Mouse (Mus musculus): ENCODE results near the gene Celsr2.

Celsr2 gene

DNA sequence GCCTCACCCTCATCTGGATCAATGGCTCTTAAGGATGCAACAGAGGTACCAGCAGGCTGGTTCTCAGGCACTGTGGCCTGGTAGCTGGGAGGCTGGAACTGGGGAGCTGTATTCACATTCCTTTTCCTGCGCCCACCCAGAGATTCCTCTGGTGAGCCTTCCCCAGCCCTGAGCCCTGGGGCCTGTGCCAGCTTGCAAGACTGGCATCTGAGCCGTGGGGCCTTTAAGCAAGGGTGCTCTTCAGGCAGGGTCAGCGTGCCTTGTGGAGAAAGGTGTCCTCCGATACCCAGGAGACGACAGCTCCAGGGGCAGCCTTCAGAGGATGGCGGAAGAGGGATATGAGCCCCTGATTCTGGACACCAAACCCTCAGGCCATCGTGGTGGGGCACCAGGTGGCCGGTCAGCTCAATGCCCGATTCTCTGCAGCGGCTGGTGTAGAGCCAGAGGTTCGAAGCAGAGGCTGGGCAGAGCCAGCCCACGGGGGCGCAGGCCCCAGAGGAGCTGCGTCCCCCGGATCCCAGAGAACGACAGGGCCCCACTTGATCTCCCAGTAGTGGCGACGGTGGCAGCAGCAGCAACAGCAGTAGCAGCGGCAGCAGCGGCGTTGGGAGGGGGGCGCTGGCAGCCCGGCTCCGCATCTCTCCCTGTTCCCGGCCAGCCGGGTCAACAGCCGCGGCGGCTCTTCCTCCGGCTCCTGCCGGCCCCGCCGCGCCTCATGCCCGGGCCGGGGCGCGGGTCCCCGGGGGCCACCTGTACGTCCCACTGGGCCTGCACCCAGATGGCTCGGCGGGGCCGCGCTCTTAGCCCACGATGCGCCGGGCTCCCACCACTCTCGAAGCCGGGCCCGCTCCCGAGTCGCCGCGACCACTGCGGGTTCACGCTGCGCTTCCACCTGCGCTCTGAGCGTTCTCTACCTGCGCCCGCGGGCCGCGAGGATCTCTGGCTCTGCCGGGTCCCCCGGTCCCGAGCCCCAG is at the start of gene Celsr2:
Gene Celsr2 (minus strand): TSS at position 696 of the 974 bp plus-strand sequence.
- no peak for DNase-seq (ENCODE audit: low spot score)

GRCm38 (mm10) chr3:108458866-108459265 is 43.5 kb upstream of the Celsr2 start:
- no peak for DNase-seq (ENCODE audit: low spot score)

- DNase-seq (ENCODE audit: low spot score) = no peak
Observed at GRCm38 (mm10) chr3:108458380-108458779, 43.0 kb upstream of the Celsr2 start.

- DNase-seq (ENCODE audit: low spot score) = no peak
Observed at GRCm38 (mm10) chr3:108454172-108454571, 38.8 kb upstream of the Celsr2 start.

- no peak for DNase-seq (ENCODE audit: low spot score)
Observed at GRCm38 (mm10) chr3:108451969-108452368, 36.6 kb upstream of the Celsr2 start.

DNA sequence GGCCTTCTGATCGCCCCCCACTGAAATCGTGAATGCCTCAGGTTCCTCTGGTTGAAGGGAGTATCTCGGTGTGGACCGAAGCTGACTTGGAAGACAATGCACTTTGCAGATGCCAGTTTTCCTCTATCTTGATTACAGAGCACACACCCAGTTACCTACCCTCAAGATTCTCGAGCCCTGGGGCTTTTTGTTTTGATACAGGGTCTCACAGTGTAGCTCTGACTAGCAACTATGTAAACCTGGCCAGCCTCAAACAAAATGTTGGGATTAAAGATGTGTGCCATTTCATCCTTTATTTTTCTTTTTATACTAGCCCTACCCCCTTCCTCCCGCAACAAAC is 30.0 kb upstream of the Celsr2 start:
- DNase-seq (ENCODE audit: low spot score) = no peak

DNA sequence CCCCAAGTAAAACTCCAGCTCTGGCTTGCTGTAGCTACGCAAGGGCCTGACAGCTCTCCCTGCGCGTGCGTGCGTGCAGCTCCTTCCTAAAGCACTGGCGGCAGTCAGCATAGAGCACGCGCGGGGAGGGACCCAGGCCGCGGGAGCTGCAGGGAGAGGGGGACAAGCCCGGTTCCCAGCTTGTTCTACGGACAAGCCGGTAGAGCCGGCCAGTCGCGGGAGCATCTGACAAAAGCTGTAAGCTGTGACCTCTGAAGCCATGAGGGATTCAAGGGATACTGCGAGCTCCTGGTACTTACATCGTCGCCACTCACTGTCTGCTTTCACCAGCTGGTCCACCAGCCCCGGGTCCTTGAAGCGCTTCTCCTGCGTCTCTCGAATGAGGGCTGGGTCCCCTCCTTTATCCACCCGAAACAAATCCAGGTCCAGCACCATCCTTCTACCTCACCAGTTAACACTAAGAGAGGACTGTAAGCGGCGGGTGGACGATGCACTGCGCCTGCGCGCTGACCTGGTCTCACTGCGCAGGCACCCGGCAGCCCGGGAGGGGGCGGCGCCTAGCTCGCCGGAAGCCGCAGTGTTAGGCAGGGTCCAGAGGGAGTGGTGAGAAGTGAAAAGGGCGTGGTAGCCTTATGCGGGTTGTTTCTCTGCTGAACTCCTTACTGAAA is 29.5 kb upstream of the Celsr2 start, which contains the start of gene Sars:
Gene Sars (minus strand): TSS at position 512 of the 668 bp plus-strand sequence.
- DNase-seq (ENCODE audit: low spot score) = peak; percentile 69

GRCm38 (mm10) chr3:108444029-108444428 is 28.7 kb upstream of the Celsr2 start:
- DNase-seq (ENCODE audit: low spot score) = no peak

GRCm38 (mm10) chr3:108436380-108436714 is 21.0 kb upstream of the Celsr2 start:
- DNase-seq (ENCODE audit: low spot score) = no peak

- no peak for DNase-seq (ENCODE audit: low spot score)
Observed at GRCm38 (mm10) chr3:108435701-108436379, 20.5 kb upstream of the Celsr2 start.

DNA sequence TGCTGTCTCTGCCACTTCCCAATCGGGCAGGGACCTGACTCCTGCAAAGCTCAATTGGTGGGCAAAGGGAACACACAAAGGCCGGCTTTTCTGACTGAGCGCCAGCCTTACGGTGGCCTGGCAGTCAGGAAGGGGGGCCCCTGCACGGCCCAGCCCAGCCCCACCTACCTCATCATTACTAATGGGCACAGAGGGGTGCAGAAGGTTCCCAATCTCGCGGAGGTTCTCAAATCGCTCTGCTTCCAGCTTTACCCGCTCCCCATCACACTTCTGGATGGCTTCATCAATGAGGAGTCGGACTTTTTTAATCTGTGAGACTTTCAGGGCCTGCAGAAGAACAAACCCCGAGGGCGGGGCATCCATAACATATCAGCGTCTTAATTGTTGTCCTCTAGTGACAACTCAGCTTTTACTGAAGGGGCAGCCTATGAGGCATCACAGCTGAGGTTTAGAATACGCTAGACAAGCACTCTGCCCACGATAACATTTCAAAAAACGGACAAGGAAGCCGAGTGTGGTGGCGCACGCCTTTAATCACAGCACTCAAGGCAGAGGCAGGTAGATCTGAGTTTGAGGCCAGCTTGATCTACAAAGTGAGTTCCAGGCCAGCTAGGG is 18.6 kb upstream of the Celsr2 start:
- DNase-seq (ENCODE audit: low spot score) = no peak

GRCm38 (mm10) chr3:108433188-108433880 is 18.0 kb upstream of the Celsr2 start:
- no peak for DNase-seq (ENCODE audit: low spot score)

DNA sequence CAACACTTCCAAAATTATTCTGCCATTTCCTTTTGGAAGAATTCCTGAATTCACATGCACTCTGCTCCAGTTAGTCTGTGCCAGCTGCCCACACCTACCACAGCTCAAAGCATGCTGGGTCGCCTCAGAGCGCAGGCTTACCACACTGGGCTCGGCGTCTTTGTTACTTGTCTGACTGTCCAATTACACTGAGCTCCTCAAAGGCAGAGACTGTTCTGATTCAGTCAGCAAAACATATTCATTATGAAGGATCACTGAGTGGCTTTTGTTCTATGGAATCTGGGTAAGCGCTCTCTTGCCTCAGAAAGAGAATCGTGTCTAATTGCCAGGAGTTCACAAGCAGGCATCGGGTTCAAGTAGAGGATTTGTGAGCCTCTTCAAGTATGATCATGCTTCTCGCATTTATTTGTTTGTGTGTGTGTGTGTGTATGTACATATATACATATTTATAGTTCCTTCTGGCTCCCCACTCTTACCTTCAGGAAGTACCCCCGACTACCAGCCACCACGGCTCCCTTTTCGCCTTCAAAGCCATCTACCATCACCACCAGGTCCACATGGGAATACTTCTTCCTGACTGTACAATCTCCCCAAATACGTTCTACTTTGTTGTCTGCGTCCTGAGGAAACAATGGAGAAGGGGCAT is 17.3 kb upstream of the Celsr2 start:
- no peak for DNase-seq (ENCODE audit: low spot score)

GRCm38 (mm10) chr3:108425624-108426018 is 10.3 kb upstream of the Celsr2 start:
- DNase-seq (ENCODE audit: low spot score) = no peak

DNA sequence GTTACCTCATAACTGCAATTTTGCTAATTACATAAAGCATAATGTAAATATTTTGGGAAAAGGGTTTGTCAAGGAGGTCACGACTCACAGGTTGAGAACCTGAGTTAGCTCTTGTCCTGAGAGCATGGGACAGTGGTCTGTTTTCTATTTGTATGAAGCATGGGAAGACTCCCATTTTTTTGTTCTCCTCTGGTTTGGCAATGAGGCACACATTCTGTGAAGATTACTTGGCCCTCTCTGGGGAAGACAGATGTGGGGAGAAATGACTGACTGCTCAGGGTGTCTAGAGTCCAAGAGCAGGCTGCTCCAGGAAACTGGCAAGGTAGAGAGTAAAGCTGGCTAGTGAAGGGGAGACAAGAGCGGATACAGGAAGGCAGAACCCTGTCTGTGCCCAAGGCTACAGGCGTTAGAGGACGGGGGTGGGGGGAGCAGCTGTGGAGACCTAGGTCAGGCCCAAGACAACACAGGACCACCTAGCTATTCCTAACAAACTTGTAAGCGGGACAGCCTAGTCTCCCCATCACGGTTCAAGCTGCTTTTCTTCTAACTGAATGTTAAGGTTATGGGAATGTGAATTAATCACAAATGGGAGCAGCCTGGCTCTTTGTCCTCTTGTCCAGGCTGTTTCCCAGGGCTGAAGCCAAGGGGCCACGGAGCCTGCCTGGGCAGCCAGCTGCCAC is 9.7 kb upstream of the Celsr2 start:
- no peak for DNase-seq (ENCODE audit: low spot score)

DNA sequence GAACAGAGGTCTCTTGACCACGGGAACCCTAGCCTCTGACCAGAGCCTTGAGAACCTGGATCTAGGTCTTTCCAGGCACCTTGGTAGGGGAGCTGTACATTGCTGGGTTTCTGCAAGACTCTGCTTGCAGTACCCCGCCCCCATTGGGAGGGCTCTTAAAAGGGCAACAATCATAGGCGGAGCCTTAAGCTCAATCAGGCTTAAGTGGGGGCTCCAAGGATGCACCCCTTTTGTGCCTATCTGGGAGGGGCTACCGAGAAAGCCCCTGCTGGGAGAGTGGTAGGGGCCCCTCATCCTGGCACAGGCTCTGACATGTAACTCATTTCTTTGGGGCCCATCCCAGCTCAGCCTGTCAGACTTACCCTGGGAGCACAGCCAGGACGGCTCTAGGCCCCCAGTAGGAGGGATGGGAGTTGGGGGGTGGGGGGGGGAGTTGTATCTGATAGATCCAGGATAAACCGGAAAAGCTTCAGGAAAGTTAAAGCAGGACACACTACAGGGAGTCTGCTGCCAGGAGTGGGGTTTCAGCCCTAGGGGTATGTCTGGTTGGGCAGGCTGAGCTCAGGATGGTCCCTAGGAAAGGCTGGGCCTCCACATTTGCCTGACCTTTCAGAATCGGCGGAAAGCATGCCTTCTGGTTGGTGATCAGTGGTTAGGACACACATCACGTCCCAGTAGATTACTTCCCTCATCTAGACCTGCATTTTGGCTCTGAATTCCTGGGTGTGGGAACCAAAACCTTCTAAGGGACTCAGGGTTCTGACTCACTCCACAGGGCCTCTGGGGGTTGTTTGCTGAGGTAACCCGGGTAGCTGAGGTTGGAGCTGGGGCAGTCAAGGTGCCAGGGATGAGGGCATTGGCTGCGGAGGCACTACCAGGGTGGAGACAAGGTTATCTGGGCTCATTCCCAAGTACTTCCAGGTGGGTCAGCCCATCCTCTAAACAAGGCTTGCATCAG is 8.8 kb upstream of the Celsr2 start:
- no peak for DNase-seq (ENCODE audit: low spot score)

- no peak for DNase-seq (ENCODE audit: low spot score)
Observed at GRCm38 (mm10) chr3:108423006-108423405, 7.7 kb upstream of the Celsr2 start.

DNA sequence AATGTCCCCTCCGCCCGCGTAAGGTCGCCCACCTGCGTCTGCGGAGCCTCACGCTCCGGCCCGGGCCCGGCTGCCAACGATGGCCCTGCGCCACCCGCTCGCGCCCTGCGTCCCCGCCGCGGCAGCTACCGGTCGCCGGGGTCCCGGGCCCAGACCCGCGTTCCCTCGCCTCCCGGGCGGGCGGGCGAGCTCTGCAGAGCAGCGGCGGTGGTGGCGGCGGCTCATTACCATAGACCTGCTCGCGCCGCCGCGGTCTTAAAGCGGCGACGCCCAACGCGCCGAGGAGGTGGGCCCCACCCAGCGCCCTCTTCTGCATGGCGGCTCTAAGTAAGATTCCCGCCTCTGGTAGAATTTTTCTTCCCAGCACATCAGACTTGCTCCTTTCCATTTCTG is 475 bp upstream of the Celsr2 start:
- no peak for DNase-seq (ENCODE audit: low spot score)

DNA sequence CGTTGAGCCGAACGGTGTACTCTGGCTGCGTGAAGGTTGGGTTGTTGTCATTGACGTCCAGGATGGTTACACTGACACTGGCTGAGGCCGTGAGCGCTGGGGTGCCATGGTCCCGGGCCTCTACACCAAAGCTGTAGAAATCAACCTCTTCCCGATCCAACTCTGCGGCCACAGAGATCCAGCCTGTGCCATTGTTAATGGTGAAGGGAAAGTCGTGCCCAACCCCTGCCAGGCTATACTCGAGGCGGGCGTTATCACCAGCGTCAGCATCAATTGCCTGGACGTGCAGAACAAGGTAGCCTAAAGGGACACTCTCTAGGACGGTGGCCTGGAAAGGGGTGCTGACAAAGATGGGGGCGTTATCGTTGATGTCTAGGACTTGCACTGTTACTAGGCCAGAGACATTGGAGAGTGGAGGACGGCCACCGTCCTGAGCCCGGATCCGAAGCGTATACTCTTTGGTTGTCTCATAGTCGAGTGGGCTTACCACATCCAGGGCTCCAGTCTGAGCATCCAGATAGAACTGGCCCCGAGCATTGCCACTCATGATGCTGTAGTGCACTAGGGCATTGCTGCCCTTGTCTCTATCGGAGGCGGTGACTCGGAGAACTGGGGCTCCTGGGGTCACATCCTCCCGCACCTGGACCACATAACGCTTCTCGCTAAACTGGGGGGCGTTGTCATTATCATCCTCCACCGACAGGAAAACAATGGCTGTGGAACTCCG is 1.6 kb downstream of the Celsr2 start:
- no peak for DNase-seq (ENCODE audit: low spot score)

All from layer of hippocampus, adult 9-10 months (tissue).